Mouse (Mus musculus) embryonic facial prominence, embryonic 14.5 days (tissue): ENCODE data around the gene Nsun2. TPM values are rescaled to one million over a fixed set of nuclear protein-coding genes. Genes with fewer than 3 reads are reported as not detected.

ENCODE experiments used
- ATAC-seq: fragments of 200-750 bp; cut with Nextera tagmentation; 2 replicates; pipeline ENCODE4 v1.8.0; 2017; ENCODE audit warnings: low read depth, moderate number of reproducible peaks, moderate TSS enrichment
- DNase-seq: peaks from one replicate; pipeline ENCODE4 v3.0.0-alpha.2; 2015; ENCODE audit warnings: low spot score
- H3K27ac ChIP-seq: fragments of 300-500 bp; sonication (generic); replicated peaks from 2 replicates; pipeline ENCODE4 v1.5.1; 2014; ENCODE audit warnings: low read depth, mild to moderate bottlenecking, low read length, moderate library complexity
- H3K27me3 ChIP-seq: fragments of 300-500 bp; sonication (generic); replicated peaks from 2 replicates; pipeline ENCODE4 v1.6.1; 2014; ENCODE audit warnings: low read length; ENCODE audit not compliant: control insufficient read depth, insufficient read depth
- H3K36me3 ChIP-seq: fragments of 300-500 bp; sonication (generic); 2 replicates; pipeline ENCODE4 v1.6.1; 2014; ENCODE audit warnings: low read length, mixed read lengths; ENCODE audit not compliant: control insufficient read depth, insufficient read depth
- H3K4me1 ChIP-seq: fragments of 300-500 bp; sonication (generic); 2 replicates; pipeline ENCODE4 v1.6.1; 2014; ENCODE audit warnings: antibody characterized with exemption, low read length; ENCODE audit not compliant: control insufficient read depth, insufficient read depth
- H3K4me2 ChIP-seq: fragments of 300-500 bp; sonication (generic); 2 replicates; pipeline ENCODE4 v1.6.1; 2014; ENCODE audit warnings: low read depth, mild to moderate bottlenecking, low read length, moderate library complexity, mixed read lengths
- H3K4me3 ChIP-seq: fragments of 300-500 bp; sonication (generic); 2 replicates; pipeline ENCODE4 v1.5.1; 2014; ENCODE audit warnings: low read depth, mild to moderate bottlenecking, low read length
- H3K9ac ChIP-seq: fragments of 300-500 bp; sonication (generic); 2 replicates; pipeline ENCODE4 v1.6.1; 2014; ENCODE audit warnings: low read depth, mild to moderate bottlenecking, low read length, moderate library complexity, mixed read lengths
- H3K9me3 ChIP-seq: fragments of 300-500 bp; sonication (generic); 2 replicates; pipeline ENCODE4 v1.6.1; 2016; ENCODE audit warnings: low read length; ENCODE audit not compliant: control insufficient read depth
- WGBS: fragments of 180-500 bp; shearing (Covaris S2); extraction: QIAGEN DNeasy Blood & Tissue Kit; methylation state at CpG from one replicate; pipeline ENCODE4 v1.1.7; 2014; 5-methylcytosine and 5-hydroxymethylcytosine counted together
- polyA plus RNA-seq: library from polyadenylated mRNA; unstranded; fragments of >200 nt; fragmentation: Nextera tagmentation; extraction: Ambion mirVana; gene quantifications from 2 replicates; pipeline ENCODE4 v1.2.1, GENCODE M21; 2014

The Nsun2 gene
- polyA plus RNA-seq, 1 experiment from 2014 or later: 112 TPM

- H3K27me3 ChIP-seq: no peaks in the 10 kb centered on the region
- H3K27ac ChIP-seq: no peak overlapping the region
- H3K9ac ChIP-seq: no peak overlapping the region
- no peak overlapping the region for H3K4me2 ChIP-seq
- ATAC-seq (no peak), DNase-seq (no peak)
- no peaks in the 10 kb centered on the region for H3K36me3 ChIP-seq
- WGBS: 83% methylated on average over 9 of the region's 9 CpGs
- no peak overlapping the region for H3K4me3 ChIP-seq
- H3K4me1 ChIP-seq: no peaks in the 10 kb centered on the region
- no peaks in the 10 kb centered on the region for H3K9me3 ChIP-seq
Observed at GRCm38 (mm10) chr13:69646481-69646880, 112.9 kb downstream of the Nsun2 start.

- Histone ChIP-seq H3K9me3 (no peaks in the 10 kb centered on the region), H3K27ac (no peak overlapping the region), H3K27me3 (no peaks in the 10 kb centered on the region), H3K4me1 (no peaks in the 10 kb centered on the region), H3K9ac (no peak overlapping the region), H3K4me3 (no peak overlapping the region), H3K4me2 (no peak overlapping the region), H3K36me3 (no peaks in the 10 kb centered on the region)
- WGBS: 73% methylated on average over 3 of the region's 3 CpGs
- DNase-seq: no peak
- ATAC-seq: no peak
Observed at GRCm38 (mm10) chr13:69654508-69654907, 121.0 kb downstream of the Nsun2 start.

GRCm38 (mm10) chr13:69672121-69672520 lies 138.6 kb downstream of the Nsun2 start:
- no peak for ATAC-seq
- Histone ChIP-seq H3K27me3 (no peaks in the 10 kb centered on the region), H3K4me2 (no peak overlapping the region), H3K9ac (no peak overlapping the region), H3K27ac (no peak overlapping the region), H3K36me3 (no peaks in the 10 kb centered on the region), H3K4me3 (no peak overlapping the region), H3K4me1 (no peaks in the 10 kb centered on the region), H3K9me3 (no peaks in the 10 kb centered on the region)
- DNase-seq: no peak
- WGBS: 76% methylated on average over 5 of the region's 5 CpGs

GRCm38 (mm10) chr13:69672565-69672964 lies 139.0 kb downstream of the Nsun2 start:
- Histone ChIP-seq H3K9ac (no peak overlapping the region), H3K9me3 (no peaks in the 10 kb centered on the region), H3K27ac (no peak overlapping the region), H3K36me3 (no peaks in the 10 kb centered on the region), H3K4me3 (no peak overlapping the region), H3K4me1 (no peaks in the 10 kb centered on the region), H3K27me3 (no peaks in the 10 kb centered on the region), H3K4me2 (no peak overlapping the region)
- WGBS: 90% methylated on average over 10 of the region's 10 CpGs
- DNase-seq (no peak), ATAC-seq (no peak)

GRCm38 (mm10) chr13:69673197-69673920 lies 139.8 kb downstream of the Nsun2 start:
- no peak overlapping the region for H3K4me3 ChIP-seq
- no peak for DNase-seq
- no peak overlapping the region for H3K4me2 ChIP-seq
- ATAC-seq: no peak
- no peaks in the 10 kb centered on the region for H3K9me3 ChIP-seq
- no peaks in the 10 kb centered on the region for H3K27me3 ChIP-seq
- 80% methylated on average over 5 of the region's 5 CpGs for WGBS
- no peak overlapping the region for H3K27ac ChIP-seq
- H3K36me3 ChIP-seq: no peaks in the 10 kb centered on the region
- H3K9ac ChIP-seq: no peak overlapping the region
- no peaks in the 10 kb centered on the region for H3K4me1 ChIP-seq

- Histone ChIP-seq H3K4me1 (no peaks in the 10 kb centered on the region), H3K9me3 (no peaks in the 10 kb centered on the region)
- DNase-seq: peak; percentile 47
Observed at GRCm38 (mm10) chr13:69673921-69674618, 140.5 kb downstream of the Nsun2 start.

More at GRCm38 (mm10) chr13:69673921-69674618, 140.5 kb downstream of the Nsun2 start:
- H3K27ac ChIP-seq: no peak overlapping the region
- H3K36me3 ChIP-seq: no peaks in the 10 kb centered on the region
- no peak overlapping the region for H3K4me3 ChIP-seq
- ATAC-seq: no peak
- no peak overlapping the region for H3K4me2 ChIP-seq
- WGBS: 48% methylated on average over 10 of the region's 10 CpGs
- H3K9ac ChIP-seq: no peak overlapping the region
- no peaks in the 10 kb centered on the region for H3K27me3 ChIP-seq

Other genes with a start within 250 kb of the Nsun2 start
- gene Tent4a, start 871 bp downstream of the Nsun2 start, polyA plus RNA-seq: 7.7 and 7.8 TPM in 2 replicates
- gene Srd5a1, start 77.7 kb downstream of the Nsun2 start, polyA plus RNA-seq: 25.9 and 27.6 TPM in 2 replicates
- gene Ube2ql1, start 206.1 kb downstream of the Nsun2 start, polyA plus RNA-seq: 2.1 and 2.2 TPM in 2 replicates